Mouse (Mus musculus): Measurements from ENCODE around the gene Pgghg. TPM values are rescaled to one million over a fixed set of nuclear protein-coding genes. Genes with fewer than 3 reads are reported as not detected.

Gene Pgghg
- polyA plus RNA-seq (2012; rRNA removed), result 15.1 and 20.9 TPM in 2 replicates

GRCm38 (mm10) chr7:140941222-140942051 lies at the start of gene Pgghg:
Gene Pgghg, plus strand, starts transcription at chr7:140941391.

DNA sequence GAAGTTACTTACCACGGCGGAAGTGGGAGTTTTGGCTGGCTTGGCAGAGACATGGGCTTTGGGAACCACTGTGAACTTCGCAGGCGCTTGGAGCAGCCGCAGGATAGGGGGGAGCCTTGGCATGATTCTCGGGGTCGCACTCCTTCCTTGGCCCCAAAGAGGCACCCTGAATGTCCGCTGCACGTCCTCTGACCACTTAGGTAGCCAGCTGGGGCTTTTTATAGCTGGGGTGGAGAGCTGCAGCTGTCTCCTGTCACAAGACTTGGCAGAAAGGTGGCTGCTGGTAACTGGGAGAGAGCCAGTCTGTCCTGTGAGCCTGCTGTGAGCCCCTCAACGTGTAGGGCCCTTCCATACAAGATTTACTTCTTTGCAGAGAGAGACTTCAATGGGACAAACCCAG lies 41.0 kb upstream of the Pgghg start, which contains the start of gene Cox8b:
Gene Cox8b, minus strand, starts transcription at position 227 of the 400 bp plus-strand sequence.

GRCm38 (mm10) chr7:140920418-140921029 lies 20.7 kb upstream of the Pgghg start, which contains the start of gene Nlrp6:
Gene Nlrp6, plus strand, starts transcription at chr7:140920902.

GRCm38 (mm10) chr7:140949824-140950530 lies 8.8 kb downstream of the Pgghg start, which contains the start of gene Ifitm5:
Gene Ifitm5, minus strand, starts transcription at chr7:140950291.

DNA sequence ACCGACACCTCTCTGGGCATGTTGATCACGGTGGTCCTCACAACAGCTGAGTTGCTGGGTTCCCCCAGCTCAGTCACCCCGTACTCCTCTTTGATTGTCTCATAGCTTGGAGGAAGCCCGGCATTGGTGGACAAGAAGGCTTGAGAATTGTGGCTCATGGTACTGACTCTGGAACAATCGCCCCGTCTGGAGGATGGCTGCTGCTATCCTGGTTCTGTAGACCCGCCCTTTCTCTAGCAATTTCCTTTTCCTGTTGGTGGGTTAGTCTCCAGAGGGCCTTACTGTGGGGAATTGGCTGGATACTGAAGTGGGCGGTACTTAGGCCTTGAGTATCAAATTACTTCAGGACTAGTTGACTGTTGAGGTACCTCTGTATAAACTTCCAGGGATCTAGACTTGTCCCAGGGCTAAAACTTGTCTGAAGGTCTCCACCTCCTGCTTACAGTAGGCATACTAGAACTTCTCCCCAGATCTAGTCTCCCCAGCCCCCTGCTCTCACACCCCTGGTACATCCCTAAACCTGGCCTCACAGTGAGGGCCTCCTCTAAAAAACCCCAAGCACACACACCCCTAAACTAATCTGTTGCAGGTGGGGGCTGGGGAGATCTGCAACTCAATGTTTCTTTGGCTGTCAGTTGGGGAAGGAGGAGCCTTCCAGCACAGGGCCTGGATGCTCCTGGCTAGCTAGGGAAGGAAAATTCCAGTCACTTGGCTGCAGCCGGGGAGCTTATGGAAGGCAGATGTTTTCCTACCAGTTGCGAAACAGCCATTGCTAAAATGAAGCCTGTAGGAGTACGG lies 14.8 kb downstream of the Pgghg start, which contains the start of the genes Gm45717 and Ifitm2:
Gene Gm45717, minus strand, starts transcription at position 180 of the 798 bp plus-strand sequence.
Gene Ifitm2, minus strand, starts transcription at position 230 of the 798 bp plus-strand sequence.

GRCm38 (mm10) chr7:140966921-140967320 lies 25.7 kb downstream of the Pgghg start, which contains the start of gene Ifitm1:
Gene Ifitm1, plus strand, starts transcription at chr7:140967221.

Other genes starting within 250 kb of the Pgghg start
- gene Olfr541, start 244.1 kb upstream of the Pgghg start, polyA plus RNA-seq (2012; rRNA removed), result not detected in 2 replicates
- gene Cyp2e1, start 177.7 kb upstream of the Pgghg start, polyA plus RNA-seq (2012; rRNA removed), result not detected in 2 replicates
- 0.21 and 0.36 TPM in 2 replicates for gene Syce1, start 153.5 kb upstream of the Pgghg start, polyA plus RNA-seq (2012; rRNA removed)
- gene Zfp941, start 119.2 kb upstream of the Pgghg start, polyA plus RNA-seq (2012; rRNA removed), result 9.1 and 11.1 TPM in 2 replicates
- gene Urah, start 106.4 kb upstream of the Pgghg start, polyA plus RNA-seq (2012; rRNA removed), result 0.07 and 0.84 TPM in 2 replicates
- not detected in 2 replicates for gene Scgb1c1, start 95.8 kb upstream of the Pgghg start, polyA plus RNA-seq (2012; rRNA removed)
- 0.05 TPM in 2 replicates for gene Odf3, start 93.6 kb upstream of the Pgghg start, polyA plus RNA-seq (2012; rRNA removed)
- gene Gm45785, start 85.1 kb upstream of the Pgghg start, polyA plus RNA-seq (2012; rRNA removed), result 0.13 and 0.15 TPM in 2 replicates
- gene Ric8a, start 84.4 kb upstream of the Pgghg start, polyA plus RNA-seq (2012; rRNA removed), result 88.7 and 90.0 TPM in 2 replicates
- gene Bet1l, start 83.8 kb upstream of the Pgghg start, polyA plus RNA-seq (2012; rRNA removed), result 29.4 and 35.4 TPM in 2 replicates
- gene Psmd13, start 59.4 kb upstream of the Pgghg start, polyA plus RNA-seq (2012; rRNA removed), result 150 and 161 TPM in 2 replicates
- 38.9 and 39.2 TPM in 2 replicates for gene Sirt3, start 59.1 kb upstream of the Pgghg start, polyA plus RNA-seq (2012; rRNA removed)
- gene Cox8b, start 40.9 kb upstream of the Pgghg start, polyA plus RNA-seq (2012; rRNA removed), result 2.2 TPM in 1 of 2 replicates, not detected in the other
- gene Nlrp6, start 20.5 kb upstream of the Pgghg start, polyA plus RNA-seq (2012; rRNA removed), result 0.13 and 0.16 TPM in 2 replicates
- gene Ifitm5, start 8.9 kb downstream of the Pgghg start, polyA plus RNA-seq (2012; rRNA removed), result 4.6 and 9.5 TPM in 2 replicates
- gene Gm45717, start 14.5 kb downstream of the Pgghg start, polyA plus RNA-seq (2012; rRNA removed), result not detected in 2 replicates
- gene Ifitm2, start 14.6 kb downstream of the Pgghg start, polyA plus RNA-seq (2012; rRNA removed), result 179 and 335 TPM in 2 replicates
- gene Ifitm1, start 25.8 kb downstream of the Pgghg start, polyA plus RNA-seq (2012; rRNA removed), result 32.8 and 55.0 TPM in 2 replicates
- gene Ifitm3, start 69.4 kb downstream of the Pgghg start, polyA plus RNA-seq (2012; rRNA removed), result 31.0 and 57.6 TPM in 2 replicates
- 0.86 and 1.2 TPM in 2 replicates for gene Ifitm6, start 76.5 kb downstream of the Pgghg start, polyA plus RNA-seq (2012; rRNA removed)
- gene Gm17387, start 87.7 kb downstream of the Pgghg start, polyA plus RNA-seq (2012; rRNA removed), result not detected in 2 replicates
- 154 and 158 TPM in 2 replicates for gene B4galnt4, start 119.7 kb downstream of the Pgghg start, polyA plus RNA-seq (2012; rRNA removed)
- 0.28 and 4.0 TPM in 2 replicates for gene Pkp3, start 136.8 kb downstream of the Pgghg start, polyA plus RNA-seq (2012; rRNA removed)
- gene Sigirr, start 159.2 kb downstream of the Pgghg start, polyA plus RNA-seq (2012; rRNA removed), result 1.4 and 2.1 TPM in 2 replicates
- gene Ano9, start 176.4 kb downstream of the Pgghg start, polyA plus RNA-seq (2012; rRNA removed), result 0.33 and 1.8 TPM in 2 replicates
- gene Ptdss2, start 181.0 kb downstream of the Pgghg start, polyA plus RNA-seq (2012; rRNA removed), result 49.2 and 50.0 TPM in 2 replicates
- 49.4 and 54.4 TPM in 2 replicates for gene Rnh1, start 231.5 kb downstream of the Pgghg start, polyA plus RNA-seq (2012; rRNA removed)